8 mouse cellular contexts compared by ENCODE assay signal in the genomic region with DNA sequence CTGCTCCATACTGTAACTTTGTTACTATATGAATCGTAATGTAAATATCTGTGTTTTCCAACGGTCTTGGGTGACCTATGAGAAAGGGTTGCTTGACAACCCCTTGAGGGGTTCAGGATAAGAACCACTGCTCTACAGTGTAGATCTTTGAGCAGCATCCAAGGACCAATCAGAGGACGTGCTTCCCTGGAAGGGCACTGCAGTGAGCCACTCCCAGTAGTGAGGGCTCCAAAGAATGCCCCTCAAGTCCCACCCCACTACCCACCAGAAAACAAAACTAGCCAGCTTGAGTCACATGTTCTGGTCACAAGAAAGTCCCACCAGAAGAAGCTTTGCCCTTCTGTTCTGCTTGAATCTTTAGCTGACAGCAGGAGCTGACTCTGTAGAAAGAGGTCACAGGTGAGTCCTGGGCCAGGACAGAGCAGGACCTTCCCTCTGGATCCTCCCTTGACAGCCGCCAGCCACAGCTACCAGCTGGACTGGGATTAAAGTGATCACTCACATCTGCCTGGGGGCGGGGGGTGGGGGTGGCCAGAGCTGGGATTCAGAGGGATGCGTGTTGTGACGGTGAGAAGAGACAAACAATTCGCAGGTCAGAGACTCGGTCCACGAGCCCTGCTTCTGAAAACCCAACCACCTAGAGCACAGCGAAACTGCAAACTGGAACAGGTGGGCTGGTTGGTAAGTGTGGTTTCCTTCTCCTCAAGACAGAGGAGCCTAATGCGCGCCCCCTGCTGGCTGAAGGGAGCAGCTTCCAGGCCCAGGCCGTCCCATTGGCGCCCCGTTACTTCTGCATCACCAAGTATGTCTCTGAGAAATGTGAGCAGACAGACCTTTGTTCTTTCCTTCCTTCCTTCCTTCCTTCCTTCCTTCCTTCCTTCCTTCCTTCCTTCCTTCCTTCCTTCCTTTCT. TPM values are rescaled to one million over a fixed set of nuclear protein-coding genes. Genes with fewer than 3 reads are reported as not detected.
A peak's percentile ranks its signal among the peaks of the same experiment; 100 is the strongest.
DNase-seq lines count a peak whose midpoint lies in the region; ATAC-seq and TF ChIP-seq lines count a peak whose summit lies in the region.

No protein-coding gene starts in this region.

- peak; percentile 81 for DNase-seq in 3T3-L1 (ENCODE audit: low read depth, low spot score)
- peak; percentile 83 to 88 for DNase-seq in adrenal gland, adult 18-20 months (ENCODE audit: low spot score in 2 of 2)
- peak; percentile 89 for DNase-seq in embryo, embryonic 11 days
- DNase-seq in heart, adult 2 months: peak; percentile 73 to 81
- DNase-seq in liver, embryonic 13.5 days: peak; percentile 75
- DNase-seq in neural tube, embryonic 10.5 days (ENCODE audit: extremely low spot score, low spot score): peak; percentile 84

- H3K9me3 ChIP-seq in kidney, embryonic 15.5 days (replicated peaks): no peaks in the 10 kb centered on the region
- no peaks in the 10 kb centered on the region for H3K9me3 ChIP-seq in liver, embryonic 13.5 days (replicated peaks)
- no peaks in the 10 kb centered on the region for H3K9me3 ChIP-seq in stomach, embryonic 15.5 days

- no peak for TF ChIP-seq EP300 in heart, adult 2 months (IDR thresholded peaks at IDR 0.05; ENCODE audit: insufficient read depth, low read depth, low read length)

- H3K36me3 ChIP-seq in heart, adult 2 months (ENCODE audit: control insufficient read depth, insufficient read depth, low read length): no peaks in the 10 kb centered on the region
- no peaks in the 10 kb centered on the region for H3K36me3 ChIP-seq in kidney, embryonic 15.5 days
- H3K36me3 ChIP-seq in liver, embryonic 13.5 days: no peaks in the 10 kb centered on the region
- H3K36me3 ChIP-seq in stomach, embryonic 15.5 days: no peaks in the 10 kb centered on the region

- H3K27me3 ChIP-seq in heart, adult 2 months (ENCODE audit: control insufficient read depth, insufficient read depth, low read length): no peaks in the 10 kb centered on the region
- H3K27me3 ChIP-seq in kidney, embryonic 15.5 days: peaks cover 13% of the 10 kb centered on the region; the same call in 1 of the 2 replicates
- H3K27me3 ChIP-seq in liver, embryonic 13.5 days: peaks cover 75% of the 10 kb centered on the region
- H3K27me3 ChIP-seq in stomach, embryonic 15.5 days (replicated peaks): peaks cover 8% of the 10 kb centered on the region; the same call in 1 of the 2 replicates

- H3K4me3 ChIP-seq in heart, adult 2 months: no peak overlapping the region
- no peak overlapping the region for H3K4me3 ChIP-seq in kidney, embryonic 15.5 days (replicated peaks)
- no peak overlapping the region for H3K4me3 ChIP-seq in liver, embryonic 13.5 days (replicated peaks)
- no peak overlapping the region for H3K4me3 ChIP-seq in stomach, embryonic 15.5 days (replicated peaks)

- H3K4me1 ChIP-seq in heart, adult 2 months (ENCODE audit: control insufficient read depth, insufficient read depth, low read length): no peaks in the 10 kb centered on the region
- H3K4me1 ChIP-seq in kidney, embryonic 15.5 days: peaks cover 6% of the 10 kb centered on the region
- H3K4me1 ChIP-seq in liver, embryonic 13.5 days (replicated peaks): peaks cover 27% of the 10 kb centered on the region
- H3K4me1 ChIP-seq in stomach, embryonic 15.5 days: peaks cover 4% of the 10 kb centered on the region; the same call in 1 of the 2 replicates

- WGBS in heart, adult 2 months: 16% methylated on average over 16 of the region's 16 CpGs
- 16% methylated on average over 16 of the region's 16 CpGs for WGBS in kidney, embryonic 15.5 days
- 15% methylated on average over 16 of the region's 16 CpGs for WGBS in liver, embryonic 13.5 days (ENCODE audit: insufficient replicate concordance)
- WGBS in stomach, embryonic 15.5 days: 14% methylated on average over 16 of the region's 16 CpGs

- TF ChIP-seq POLR2A in heart, adult 2 months (IDR thresholded peaks at IDR 0.05; ENCODE audit: insufficient read depth, low read depth, low read length): no peak

- H3K27ac ChIP-seq in heart, adult 2 months: no peak overlapping the region
- no peak overlapping the region for H3K27ac ChIP-seq in kidney, embryonic 15.5 days
- no peak overlapping the region for H3K27ac ChIP-seq in liver, embryonic 13.5 days
- no peak overlapping the region for H3K27ac ChIP-seq in stomach, embryonic 15.5 days

- peak; percentile 82 for TF ChIP-seq CTCF in heart, adult 2 months (IDR thresholded peaks at IDR 0.05)

- ATAC-seq in kidney, embryonic 15.5 days (replicated peaks; ENCODE audit: low FRiP score): peak; percentile 76; the same call in 1 of the 2 replicates
- ATAC-seq in liver, embryonic 13.5 days (ENCODE audit: low read depth): peak; percentile 66
- ATAC-seq in stomach, embryonic 15.5 days (ENCODE audit: insufficient read depth, low FRiP score, low read depth): peak; percentile 73; the same call in 1 of the 2 replicates

- H3K4me2 ChIP-seq in kidney, embryonic 15.5 days: peak overlapping the region; percentile 44
- peak overlapping the region; percentile 33 for H3K4me2 ChIP-seq in liver, embryonic 13.5 days
- H3K4me2 ChIP-seq in stomach, embryonic 15.5 days: peak overlapping the region; percentile 36

- no peak overlapping the region for H3K9ac ChIP-seq in heart, adult 2 months (ENCODE audit: low read depth, low read length)
- H3K9ac ChIP-seq in kidney, embryonic 15.5 days: no peak overlapping the region
- 0 out of 2 replicates have a peak overlapping the region, but pooled peaks have one; percentile 36 for H3K9ac ChIP-seq in liver, embryonic 13.5 days
- no peak overlapping the region for H3K9ac ChIP-seq in stomach, embryonic 15.5 days

- no peaks in the 10 kb centered on the region for H3K79me2 ChIP-seq in heart, adult 2 months (replicated peaks; ENCODE audit: control insufficient read depth, insufficient read depth, low read length)

- intact Hi-C loops in heart, adult 2 months (cut with DNase I): loop anchor here (1.0 kb wide), 2 partner anchors 67 to 165 kb away; no protein-coding TSS in a partner anchor

RNA-seq across cellular contexts. Expression of gene Kctd17, which starts 6.1 kb away (rescaled TPM):
- total RNA-seq in adrenal gland, adult 18-20 months (2021): 10 to 100 TPM; 80.4 to 83.4 TPM
- 10 to 100 TPM; 18.4 to 24.5 TPM for total RNA-seq in heart, adult 2 months (2021)
- 52.5 and 66.1 TPM in 2 replicates for polyA plus RNA-seq in heart, adult 2 months (2012; rRNA removed)
- polyA plus RNA-seq in kidney, embryonic 15.5 days (2015; fragmentation: Nextera tagmentation; extraction: Ambion mirVana): 40.0 and 45.8 TPM in 2 replicates
- polyA plus RNA-seq in liver, embryonic 13.5 days (2015; fragmentation: Nextera tagmentation; extraction: Ambion mirVana): 4.7 and 5.1 TPM in 2 replicates
- 35.4 and 40.6 TPM in 2 replicates for polyA plus RNA-seq in stomach, embryonic 15.5 days (2015; fragmentation: Nextera tagmentation; extraction: Ambion mirVana)

RNA-seq across cellular contexts. Expression of gene Mpst, which starts 16.1 kb away (rescaled TPM):
- total RNA-seq in adrenal gland, adult 18-20 months (2021): 10 to 100 TPM; 38.7 to 48.5 TPM
- total RNA-seq in heart, adult 2 months (2021): 10 to 100 TPM; 37.5 to 45.9 TPM
- 64.5 and 79.5 TPM in 2 replicates for polyA plus RNA-seq in heart, adult 2 months (2012; rRNA removed)
- polyA plus RNA-seq in kidney, embryonic 15.5 days (2015; fragmentation: Nextera tagmentation; extraction: Ambion mirVana): 3.3 and 4.1 TPM in 2 replicates
- polyA plus RNA-seq in liver, embryonic 13.5 days (2015; fragmentation: Nextera tagmentation; extraction: Ambion mirVana): 3.8 and 4.2 TPM in 2 replicates
- polyA plus RNA-seq in stomach, embryonic 15.5 days (2015; fragmentation: Nextera tagmentation; extraction: Ambion mirVana): 3.3 and 4.2 TPM in 2 replicates

RNA-seq across cellular contexts. Expression of gene Tst, which starts 16.6 kb away (rescaled TPM):
- total RNA-seq in adrenal gland, adult 18-20 months (2021): 100 to 1,000 TPM; 207 to 261 TPM
- total RNA-seq in heart, adult 2 months (2021): 10 to 100 TPM; 19.1 to 23.2 TPM
- 30.3 and 41.7 TPM in 2 replicates for polyA plus RNA-seq in heart, adult 2 months (2012; rRNA removed)
- 44.3 and 52.1 TPM in 2 replicates for polyA plus RNA-seq in kidney, embryonic 15.5 days (2015; fragmentation: Nextera tagmentation; extraction: Ambion mirVana)
- polyA plus RNA-seq in liver, embryonic 13.5 days (2015; fragmentation: Nextera tagmentation; extraction: Ambion mirVana): 105 and 109 TPM in 2 replicates
- 67.4 and 89.8 TPM in 2 replicates for polyA plus RNA-seq in stomach, embryonic 15.5 days (2015; fragmentation: Nextera tagmentation; extraction: Ambion mirVana)

RNA-seq across cellular contexts. Expression of gene Tex33, which starts 26.6 kb away (rescaled TPM):
- total RNA-seq in adrenal gland, adult 18-20 months (2021): not detected
- not detected for total RNA-seq in heart, adult 2 months (2021)
- polyA plus RNA-seq in heart, adult 2 months (2012; rRNA removed): 0.43 and 0.67 TPM in 2 replicates
- polyA plus RNA-seq in kidney, embryonic 15.5 days (2015; fragmentation: Nextera tagmentation; extraction: Ambion mirVana): not detected in 2 replicates
- polyA plus RNA-seq in liver, embryonic 13.5 days (2015; fragmentation: Nextera tagmentation; extraction: Ambion mirVana): not detected in 2 replicates
- polyA plus RNA-seq in stomach, embryonic 15.5 days (2015; fragmentation: Nextera tagmentation; extraction: Ambion mirVana): not detected in 2 replicates

RNA-seq across cellular contexts. Expression of gene Tmprss6, which starts 46.1 kb away (rescaled TPM):
- 1 to 10 TPM in 1 of 2 experiments, under 1 TPM in 1; 0.54 to 2.4 TPM for total RNA-seq in adrenal gland, adult 18-20 months (2021)
- total RNA-seq in heart, adult 2 months (2021): not detected
- 0.20 TPM in 1 of 2 replicates, not detected in the other for polyA plus RNA-seq in heart, adult 2 months (2012; rRNA removed)
- polyA plus RNA-seq in kidney, embryonic 15.5 days (2015; fragmentation: Nextera tagmentation; extraction: Ambion mirVana): 0.31 and 1.0 TPM in 2 replicates
- 7.8 and 9.5 TPM in 2 replicates for polyA plus RNA-seq in liver, embryonic 13.5 days (2015; fragmentation: Nextera tagmentation; extraction: Ambion mirVana)
- polyA plus RNA-seq in stomach, embryonic 15.5 days (2015; fragmentation: Nextera tagmentation; extraction: Ambion mirVana): 0.64 and 1.8 TPM in 2 replicates

Comparison
In these comparisons a context has a peak if more than half of its experiments do, and no peak if none do; other contexts are left out.
1. RNA of gene Mpst, which starts 16.1 kb away (polyA plus RNA-seq): 64.5 to 79.5 TPM in heart, adult 2 months; 3.3 to 4.2 TPM in stomach, embryonic 15.5 days, 3.8 to 4.2 TPM in liver, embryonic 13.5 days and 3.3 to 4.1 TPM in kidney, embryonic 15.5 days; every median in the first group is over 10 times any median in the second.
2. Peak in every context shown above with its lines, with median percentiles within 50 percentile points of each other: DNase-seq, ATAC-seq and H3K4me2 ChIP-seq.